Mouse (Mus musculus) forelimb bud, embryonic 11.5 days (tissue): ENCODE results near the gene Dab1.

Experiments used
- DNase-seq: peaks from one replicate; pipeline ENCODE4 v3.0.0-alpha.2; 2012; ENCODE audit warnings: low read depth, low spot score

Gene Dab1

DNA sequence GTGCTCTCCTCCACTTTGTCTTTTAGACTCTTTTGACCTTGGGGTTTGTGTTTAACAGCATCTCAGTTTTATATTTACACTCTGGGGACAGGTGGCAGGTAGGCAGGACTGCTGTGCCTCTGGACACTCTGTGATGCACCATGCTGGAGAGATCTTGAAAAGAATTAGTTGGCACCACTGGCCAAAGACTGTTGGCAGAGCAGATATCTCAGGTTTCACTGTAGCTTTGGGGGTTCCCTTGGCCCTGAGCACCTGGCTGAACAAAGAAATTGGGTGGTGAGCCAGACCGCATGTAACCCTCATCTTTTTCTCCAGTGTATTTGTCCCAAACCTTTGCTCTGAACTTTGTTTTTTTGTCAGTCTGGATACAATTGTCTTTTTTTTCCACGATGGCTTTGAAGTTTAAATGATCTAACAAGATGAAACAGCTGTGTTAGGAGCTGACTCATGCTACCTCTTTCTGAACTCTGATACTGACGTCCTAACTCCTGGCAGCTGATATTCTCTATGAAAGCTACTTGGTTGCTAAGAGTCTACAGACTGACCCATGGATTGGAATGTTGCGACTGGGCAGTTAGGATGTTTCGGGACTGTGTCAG is 960.9 kb downstream of the Dab1 start:
- DNase-seq: no peak

DNA sequence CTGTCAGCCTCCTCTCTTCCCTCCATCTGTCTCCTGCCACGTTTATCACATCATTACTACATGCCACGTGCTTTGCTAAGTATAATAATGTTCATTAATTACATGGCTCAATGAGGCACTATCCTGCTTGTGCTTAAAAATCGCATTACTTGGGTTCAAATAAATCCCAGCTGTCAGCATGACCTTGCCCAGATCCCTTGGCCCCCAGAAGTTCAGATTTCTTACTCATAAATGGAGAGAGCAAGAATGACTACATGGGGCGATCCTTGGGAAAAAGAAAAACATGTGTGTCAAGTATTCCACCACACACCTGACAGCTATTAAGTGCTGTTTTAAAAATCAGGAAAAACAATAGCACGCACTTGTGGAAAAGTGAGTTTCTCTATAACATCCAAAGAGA is 963.6 kb downstream of the Dab1 start:
- peak; percentile 54 for DNase-seq

DNA sequence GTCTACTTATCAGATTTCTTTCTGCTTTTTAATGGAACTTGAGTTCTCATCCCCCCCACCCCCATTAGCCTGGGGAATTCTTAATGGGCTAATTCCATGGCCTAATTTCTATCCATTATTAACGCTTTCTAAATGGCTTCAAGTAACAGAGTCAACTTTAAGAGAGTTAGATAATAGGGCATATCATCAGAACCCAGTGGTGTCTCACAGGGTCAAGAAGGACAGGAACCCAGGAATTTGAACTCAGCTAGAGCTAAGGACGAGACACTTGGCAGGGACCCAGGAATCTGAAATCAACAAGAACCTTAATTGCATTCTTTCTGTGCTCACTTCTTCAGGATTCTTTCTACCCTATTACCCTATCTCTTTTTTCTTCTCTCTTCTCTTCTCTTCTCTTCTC is 968.7 kb downstream of the Dab1 start:
- no peak for DNase-seq

DNA sequence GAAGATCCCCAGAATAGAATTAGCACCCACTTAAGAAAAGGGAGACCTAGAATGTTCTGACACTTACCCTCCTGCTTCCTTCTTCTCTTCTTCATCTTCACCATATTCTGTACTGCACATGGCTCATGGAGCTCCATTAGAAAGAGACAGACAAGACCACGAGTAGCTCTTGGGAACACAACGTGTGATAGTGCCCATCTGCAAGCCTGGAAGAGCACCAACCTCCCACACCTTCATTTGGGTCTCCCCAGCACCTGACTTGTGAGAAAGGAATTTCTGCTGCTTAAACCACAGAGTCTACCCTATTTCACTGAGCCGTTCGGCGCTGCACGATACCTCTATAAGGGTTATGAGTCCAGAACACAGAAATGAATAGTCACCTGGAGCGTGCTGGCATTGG is 977.8 kb downstream of the Dab1 start:
- DNase-seq: no peak

DNA sequence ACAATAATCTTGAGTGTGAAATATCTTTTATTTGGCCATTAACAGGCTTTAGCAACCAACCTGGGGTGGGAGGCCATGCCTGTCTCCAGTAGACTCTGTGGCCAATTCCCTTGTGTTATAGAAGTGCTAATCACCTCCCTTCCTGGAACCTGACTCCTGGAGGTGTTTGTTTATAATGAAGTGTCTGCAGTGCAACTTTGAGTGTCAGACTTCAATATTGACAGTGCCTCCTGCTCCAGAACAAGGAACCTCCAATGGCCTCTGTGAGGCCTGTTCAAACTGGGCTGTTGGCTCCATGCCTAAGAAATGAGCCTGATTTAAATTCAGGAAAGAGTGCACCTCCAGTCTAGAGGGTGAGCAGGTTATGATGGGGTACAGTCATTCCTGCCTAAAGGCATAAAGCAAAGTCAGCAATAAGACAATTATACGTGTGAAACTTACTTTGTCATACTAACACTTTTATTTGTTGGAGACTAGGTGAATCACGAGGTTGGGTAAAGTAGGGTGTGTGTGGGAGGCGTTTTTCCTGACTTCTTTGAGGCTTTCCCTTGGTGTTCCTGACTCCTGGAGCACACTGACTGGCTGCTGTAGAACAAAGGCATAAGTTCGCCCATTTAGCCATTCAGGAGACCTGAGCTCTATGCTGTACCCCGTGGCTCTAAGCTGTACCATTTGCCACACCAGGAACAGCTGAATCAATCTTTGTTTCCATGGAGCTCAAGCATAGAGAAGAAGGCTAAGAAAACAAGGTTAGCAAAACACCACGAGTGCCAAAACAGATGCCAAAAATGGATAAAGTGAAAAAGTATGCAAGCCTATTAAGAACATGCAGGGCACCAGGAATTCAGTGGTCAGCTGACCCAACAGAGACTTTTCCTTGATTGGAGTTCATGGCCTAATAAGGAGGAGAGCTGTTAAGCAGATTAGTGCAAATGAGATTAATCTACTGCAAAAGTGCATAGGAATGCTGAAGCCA is 978.6 kb downstream of the Dab1 start:
- DNase-seq: peak; percentile 12

DNA sequence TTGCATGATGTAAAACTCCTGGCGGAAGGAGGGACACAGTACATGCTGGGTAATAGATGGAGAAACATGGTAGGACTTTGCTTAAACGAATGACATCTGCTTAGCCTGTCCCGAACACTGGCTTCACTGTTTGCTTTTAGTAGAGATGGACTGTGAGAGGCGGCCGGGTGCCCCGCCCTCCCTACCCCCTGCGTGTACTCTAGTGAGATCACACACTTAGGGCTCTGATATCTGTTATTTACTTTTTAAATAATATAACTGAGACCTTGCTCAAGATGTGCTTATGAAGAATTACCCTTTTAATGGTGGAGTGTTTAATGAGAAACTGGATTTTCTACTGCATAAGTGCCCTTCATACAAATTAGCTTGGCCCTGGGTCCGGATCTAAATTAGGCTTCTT is 983.6 kb downstream of the Dab1 start:
- no peak for DNase-seq

DNA sequence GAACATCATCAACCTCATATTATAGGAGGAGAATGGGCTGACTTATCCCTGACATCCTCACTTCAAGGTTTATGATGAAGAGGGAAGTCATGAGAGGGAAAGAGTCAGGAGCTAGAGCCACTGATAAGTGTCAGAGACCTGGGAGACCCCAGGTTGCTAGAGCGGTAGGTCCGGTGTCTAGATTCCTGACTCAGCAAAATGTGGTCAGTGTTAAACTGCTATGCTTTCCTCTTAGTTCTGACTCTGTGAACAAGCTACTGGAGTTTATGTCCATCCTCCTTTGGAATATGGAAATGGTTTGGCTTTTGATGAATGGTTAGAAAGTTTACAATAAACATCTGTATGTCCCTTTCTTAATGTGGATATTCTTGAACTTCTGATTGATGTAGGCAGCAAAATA is 985.1 kb downstream of the Dab1 start:
- no peak for DNase-seq

DNA sequence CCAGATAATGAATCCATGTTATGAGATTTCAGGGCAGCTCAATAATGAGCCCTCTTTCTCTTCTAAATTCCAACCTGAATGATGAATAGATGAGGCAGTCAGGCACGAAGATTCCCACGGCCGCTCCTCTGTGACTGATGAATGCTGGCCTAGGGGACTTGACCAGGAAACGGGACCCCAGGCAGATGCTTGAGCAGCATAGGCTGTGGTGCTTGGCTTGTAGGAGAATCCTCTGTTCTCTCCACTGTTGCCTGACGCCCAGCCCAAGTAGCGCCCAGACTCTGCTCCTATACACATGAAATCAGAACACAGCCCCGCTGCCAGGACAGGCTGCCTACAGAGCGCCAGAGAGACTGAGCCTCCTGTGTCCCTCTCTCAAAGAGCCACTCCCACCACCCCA is 987.7 kb downstream of the Dab1 start:
- DNase-seq: no peak

DNA sequence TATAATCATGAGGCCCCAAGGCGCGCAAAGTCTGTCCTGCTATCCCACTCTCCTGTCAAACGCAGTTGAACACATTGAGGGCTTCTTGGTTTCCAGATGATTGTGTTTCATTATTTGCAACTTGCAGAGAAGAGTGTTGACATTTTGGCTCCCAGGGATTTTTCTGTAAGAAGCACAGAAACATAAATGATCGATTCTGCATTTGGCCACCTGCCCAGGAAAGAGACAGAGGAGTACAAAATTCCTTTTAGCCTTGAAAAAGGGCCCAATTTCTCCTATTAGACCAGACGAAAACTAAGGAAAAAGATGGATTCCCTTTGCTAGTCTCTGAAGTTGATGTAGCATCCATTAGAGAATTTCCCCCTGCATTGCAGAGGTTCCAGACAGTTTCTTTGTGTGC is 988.5 kb downstream of the Dab1 start:
- DNase-seq: no peak

DNA sequence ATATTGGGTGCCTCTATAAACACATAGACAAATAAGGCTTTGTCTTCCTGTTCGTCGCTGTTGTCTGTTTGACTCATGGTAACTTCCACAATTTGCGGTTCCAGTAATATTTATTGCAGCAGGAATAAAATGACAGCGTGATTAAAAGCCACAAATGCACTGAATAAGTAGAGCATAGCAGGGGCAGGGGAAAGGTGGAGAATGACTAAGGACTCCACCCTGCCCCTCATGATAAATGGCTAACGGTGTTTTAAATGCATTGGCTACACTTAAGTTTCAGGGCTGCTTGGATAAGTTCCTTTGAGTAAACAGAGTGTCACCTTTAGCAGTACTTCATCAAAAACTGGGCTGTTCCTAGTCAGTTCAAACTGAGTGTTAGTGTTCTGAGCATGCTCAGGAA is 1000.3 kb downstream of the Dab1 start:
- no peak for DNase-seq

DNA sequence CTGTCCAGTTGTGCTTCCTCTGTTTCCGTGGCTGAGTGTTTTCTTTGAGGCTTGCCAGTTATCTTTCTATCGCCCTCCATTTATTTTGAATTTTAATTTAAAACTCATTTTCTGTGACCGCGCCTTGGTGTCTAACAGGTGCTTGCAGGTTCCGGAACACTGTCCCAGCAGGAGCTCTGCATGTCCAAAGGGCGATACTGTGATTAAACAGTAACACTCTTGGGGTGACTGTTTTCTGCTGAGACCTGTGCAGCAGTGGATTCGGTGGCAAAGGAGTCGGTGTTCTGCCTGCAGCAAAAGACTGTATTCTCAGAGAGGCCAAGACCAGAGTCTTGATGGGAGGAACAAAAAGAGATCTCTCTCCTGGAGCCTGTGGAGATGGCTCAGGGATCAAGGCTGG is 1006.2 kb downstream of the Dab1 start:
- DNase-seq: no peak

DNA sequence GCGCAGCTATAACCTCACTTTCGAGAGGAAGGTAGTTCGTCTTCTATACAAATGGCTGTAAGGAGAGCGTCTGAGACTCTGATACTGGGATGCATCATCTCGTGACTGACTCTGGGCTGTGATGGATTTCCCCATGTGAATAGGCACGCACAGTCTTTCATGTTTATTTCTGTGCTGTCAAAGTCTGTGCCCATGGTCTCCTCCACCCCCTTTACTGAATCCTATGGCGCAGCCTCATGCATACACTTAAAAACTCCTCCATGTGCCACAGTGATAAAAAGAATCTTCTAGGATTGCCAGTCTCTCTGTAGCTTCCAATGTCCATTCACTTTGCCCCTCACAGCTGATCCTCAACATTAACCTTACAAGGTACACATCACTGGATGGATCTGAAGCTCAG is 1009.5 kb downstream of the Dab1 start:
- DNase-seq: no peak

DNA sequence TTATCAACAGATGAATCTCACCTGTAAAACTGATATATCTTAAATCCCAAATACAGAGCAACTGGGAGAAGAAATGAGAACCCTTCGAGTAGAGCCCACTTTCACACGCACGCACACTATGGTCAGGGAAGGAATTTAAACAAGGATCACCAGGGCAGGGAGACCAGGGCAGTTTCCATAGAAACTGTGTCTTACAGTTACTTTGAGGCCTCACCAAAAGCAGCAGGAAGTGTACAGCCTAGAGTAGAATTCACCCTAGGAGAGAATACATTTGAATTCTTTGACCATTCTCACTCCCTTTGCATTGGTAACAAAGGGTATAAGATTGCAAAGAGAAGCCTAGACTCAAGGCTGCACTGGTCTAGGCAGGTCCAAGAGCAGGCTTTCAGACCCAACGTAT is 1017.9 kb downstream of the Dab1 start:
- no peak for DNase-seq

DNA sequence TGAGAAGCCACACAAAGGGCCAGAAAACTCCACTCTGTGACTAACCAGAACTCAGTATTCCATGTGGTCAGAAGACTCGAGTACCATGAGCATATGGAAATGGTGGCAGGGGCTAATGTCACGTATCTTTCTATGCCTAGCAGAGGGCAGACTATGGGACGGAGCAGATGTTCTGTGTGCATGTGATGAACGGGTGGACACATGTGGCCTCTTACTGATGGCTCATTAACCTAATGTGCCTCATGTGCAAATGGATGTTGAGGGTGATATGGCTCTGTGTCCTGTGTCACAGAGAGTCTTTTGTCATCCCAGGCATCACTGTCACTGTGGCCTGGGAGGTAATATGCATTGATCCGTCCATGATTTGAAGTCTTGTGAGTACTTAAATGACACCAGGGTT is 1021.5 kb downstream of the Dab1 start:
- no peak for DNase-seq

DNA sequence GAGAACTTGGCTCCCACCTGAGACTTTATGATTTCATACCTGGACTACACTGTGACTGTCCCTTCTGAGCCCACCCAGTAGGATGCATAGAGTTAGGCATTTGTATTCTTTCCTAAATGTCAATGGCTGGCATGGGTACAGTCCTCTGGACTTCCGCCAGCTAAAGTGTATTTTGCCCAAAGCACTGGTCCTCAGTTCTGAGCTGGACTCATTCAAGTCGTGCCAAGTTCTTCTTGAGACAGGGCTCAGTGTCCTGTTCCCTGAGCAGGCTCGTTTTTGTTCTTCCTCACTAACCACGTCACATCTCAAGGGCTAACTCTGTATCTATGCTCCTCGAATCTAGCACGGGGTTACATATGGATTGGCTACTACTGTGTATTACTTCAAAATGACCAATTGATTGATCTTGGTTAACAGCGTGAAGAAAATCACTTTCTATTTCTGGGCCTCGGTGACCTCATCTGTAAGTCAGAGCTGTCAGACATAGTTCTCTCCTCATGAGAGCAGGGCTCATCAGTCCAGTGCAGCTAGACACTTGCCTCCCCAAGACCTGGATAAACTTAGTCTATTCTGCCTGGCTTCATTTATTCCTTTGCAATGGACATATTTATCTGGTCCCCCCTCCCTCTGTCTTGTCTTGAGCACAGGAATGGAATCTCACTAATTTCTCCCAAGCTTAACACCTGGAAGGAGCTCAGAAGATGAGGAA is 1023.8 kb downstream of the Dab1 start:
- DNase-seq: no peak

DNA sequence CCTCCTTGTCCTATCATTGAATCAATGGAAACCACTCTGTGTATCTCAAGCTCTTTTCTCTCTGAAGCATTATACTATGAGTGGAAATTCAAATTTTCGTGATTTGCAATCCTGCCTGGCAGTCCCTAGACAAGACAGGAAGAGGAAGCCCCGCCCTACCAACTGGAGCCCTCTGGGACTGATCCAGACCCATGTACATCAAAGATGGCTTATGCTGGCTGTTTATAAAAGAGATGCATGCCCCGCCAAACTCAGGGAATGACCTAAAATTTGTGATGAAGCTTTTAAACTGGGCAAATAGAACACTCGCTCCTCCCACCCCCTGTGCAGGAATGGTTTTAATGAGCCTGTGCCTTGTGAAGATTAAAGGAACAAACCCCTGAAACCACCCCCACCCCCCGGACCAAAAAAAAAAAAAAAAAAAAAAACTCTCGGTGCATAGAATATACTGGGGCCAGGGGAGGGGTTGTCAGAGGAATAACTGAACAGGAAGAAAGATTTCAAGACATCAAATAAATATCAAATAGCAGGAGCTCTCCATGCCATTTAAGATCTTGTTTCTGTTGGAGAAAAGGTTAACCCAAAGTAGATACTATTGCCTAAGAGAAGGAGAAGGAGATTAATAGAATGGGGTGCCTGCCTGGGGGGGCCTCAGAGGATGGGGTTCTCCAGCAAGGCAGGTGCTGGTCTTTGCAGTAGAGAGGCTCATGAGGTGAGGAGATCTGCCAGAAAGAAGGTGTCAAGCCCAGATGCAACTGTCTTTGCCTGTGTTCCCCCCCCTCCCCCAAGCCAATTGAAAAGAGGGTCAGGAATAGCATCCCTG is 1024.6 kb downstream of the Dab1 start:
- DNase-seq: no peak

DNA sequence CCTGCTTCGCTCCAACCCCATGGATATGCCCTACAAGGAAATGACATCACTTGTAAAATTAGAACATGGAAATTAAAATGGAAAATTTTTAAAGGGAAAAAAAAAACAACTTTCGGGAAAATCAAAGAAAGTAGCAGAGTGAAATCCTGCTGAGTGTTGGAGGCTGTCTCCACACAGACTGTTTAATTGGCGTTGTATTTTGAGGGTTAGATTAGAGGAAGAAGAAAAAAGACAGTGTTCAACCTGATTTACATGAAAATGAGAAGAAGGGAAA is 1025.1 kb downstream of the Dab1 start:
- DNase-seq: no peak

DNA sequence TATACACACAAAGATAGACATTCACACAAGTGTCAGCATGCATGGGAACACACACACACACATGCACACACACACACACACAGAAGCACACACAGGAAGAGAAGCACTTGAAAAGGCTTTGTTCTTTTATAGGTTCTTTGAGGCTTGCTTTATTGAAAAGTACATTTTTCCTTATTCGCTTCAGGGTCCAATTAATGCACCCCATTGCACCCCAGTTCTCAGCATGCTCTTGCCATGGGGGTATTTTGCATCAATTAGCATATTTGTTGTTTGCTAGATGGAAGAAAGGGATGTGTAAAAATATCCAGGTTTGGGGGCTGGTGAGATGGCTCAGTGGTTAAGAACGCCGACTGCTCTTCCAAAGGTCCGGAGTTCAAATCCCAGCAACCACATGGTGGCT is 1025.7 kb downstream of the Dab1 start:
- DNase-seq: no peak

DNA sequence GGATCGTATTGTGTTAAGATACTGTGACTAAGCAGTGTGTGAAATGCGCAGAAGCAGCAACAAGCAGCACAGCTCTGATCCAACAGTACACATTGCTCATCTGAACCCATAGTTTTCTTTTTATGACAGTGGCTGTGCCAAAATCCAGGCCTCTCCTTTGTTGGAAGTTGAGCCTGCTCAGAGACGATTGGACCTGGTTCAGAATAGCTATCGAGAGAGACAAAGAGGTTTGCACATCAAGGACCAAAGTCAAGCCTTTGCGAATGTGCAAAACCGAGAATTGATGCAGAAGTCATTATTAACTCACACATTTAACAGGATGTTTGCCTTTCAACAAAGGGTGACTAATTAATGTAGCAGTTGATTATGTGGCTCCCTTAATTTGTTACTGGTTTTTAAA is 1032.6 kb downstream of the Dab1 start:
- DNase-seq: no peak

DNA sequence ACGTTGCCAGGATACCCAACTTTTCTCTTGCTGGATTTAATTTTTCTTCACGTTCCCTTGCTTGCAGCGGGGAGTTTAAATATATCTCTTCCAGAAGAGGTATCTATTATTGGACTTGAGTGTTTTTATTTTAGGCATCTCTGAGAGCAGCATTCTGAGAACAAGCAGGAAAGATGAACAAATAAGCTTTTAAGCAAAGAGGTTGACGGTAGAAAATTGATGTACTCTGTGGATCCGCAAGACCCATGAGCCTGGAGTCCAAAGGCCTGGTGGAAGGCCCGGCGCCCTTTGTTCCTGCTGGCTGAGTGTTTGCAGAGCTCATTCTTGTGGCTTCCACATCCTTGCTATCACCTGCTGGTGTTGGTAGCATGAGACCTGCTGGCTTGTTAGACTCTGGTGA is 1037.6 kb downstream of the Dab1 start:
- DNase-seq: no peak

DNA sequence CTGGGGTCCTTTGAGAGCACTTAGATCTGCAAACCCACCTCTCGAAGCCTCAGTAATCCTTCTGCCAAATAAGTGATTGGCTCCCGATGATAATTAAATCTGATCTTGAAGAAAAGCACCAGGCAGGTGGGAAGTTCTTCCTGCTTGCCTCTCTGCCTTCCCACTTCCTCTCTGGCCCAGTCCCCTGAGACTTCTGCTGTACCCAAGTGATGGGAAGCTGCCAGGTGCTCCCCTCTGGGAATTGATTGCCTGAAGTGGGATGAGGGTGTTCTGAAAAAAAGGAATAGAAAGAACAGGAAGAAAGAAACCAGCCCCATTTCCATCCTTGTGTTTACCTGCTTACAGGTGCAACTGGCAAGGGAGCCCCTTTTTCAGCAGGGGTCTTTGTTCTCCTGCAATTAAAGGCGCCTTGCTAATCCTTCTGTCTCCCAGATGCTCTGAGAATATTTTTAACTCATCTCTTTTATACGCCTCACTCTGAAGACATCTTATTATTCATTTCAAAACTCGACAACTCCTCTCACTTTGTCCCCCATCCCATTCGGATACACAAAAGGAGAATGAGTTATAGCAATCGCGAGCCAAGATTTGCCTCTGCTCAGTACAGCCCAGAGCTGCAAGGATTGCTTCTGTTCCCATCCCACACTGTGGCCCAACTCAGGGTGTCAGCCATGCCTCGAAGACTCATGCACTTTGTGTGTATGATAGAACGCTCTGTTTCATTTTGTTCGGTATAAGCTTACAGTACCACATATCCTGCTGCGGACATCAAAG is 1043.9 kb downstream of the Dab1 start:
- DNase-seq: no peak
